Mouse (Mus musculus) hindbrain, postnatal 0 days (tissue): ENCODE results near the gene Gm5039. TPM values are rescaled to one million over a fixed set of nuclear protein-coding genes. Genes with fewer than 3 reads are reported as not detected.
"Not testable (repeated sequence)": the region's sequence is repeated elsewhere in the genome, so short reads cannot be mapped to it uniquely, and the experiment has no call there.

ENCODE experiments used
- ATAC-seq: fragments of 200-750 bp; cut with Nextera tagmentation; 2 replicates; pipeline ENCODE4 v1.8.0; 2017; ENCODE audit warnings: mild to moderate bottlenecking, moderate TSS enrichment, moderate library complexity
- DNase-seq: peaks from one replicate; pipeline ENCODE4 v3.0.0-alpha.2; 2015; ENCODE audit warnings: low spot score
- H3K27ac ChIP-seq: fragments of 300-500 bp; sonication (generic); 2 replicates; pipeline ENCODE4 v1.5.1; 2014; ENCODE audit warnings: mild to moderate bottlenecking
- H3K27me3 ChIP-seq: fragments of 300-500 bp; sonication (generic); 2 replicates; pipeline ENCODE4 v1.6.1; 2014; ENCODE audit warnings: low read length, mixed read lengths; ENCODE audit not compliant: insufficient read depth
- H3K36me3 ChIP-seq: fragments of 300-500 bp; sonication (generic); 2 replicates; pipeline ENCODE4 v1.6.1; 2014; ENCODE audit warnings: low read length, mixed read lengths; ENCODE audit not compliant: insufficient read depth
- H3K4me1 ChIP-seq: fragments of 300-500 bp; sonication (generic); 2 replicates; pipeline ENCODE4 v1.6.1; 2014; ENCODE audit warnings: antibody characterized with exemption, low read length, mixed read lengths; ENCODE audit not compliant: insufficient read depth
- H3K4me2 ChIP-seq: fragments of 300-500 bp; sonication (generic); 2 replicates; pipeline ENCODE4 v1.6.1; 2014; ENCODE audit warnings: low read depth, mild to moderate bottlenecking, low read length, moderate library complexity, mixed read lengths
- H3K4me3 ChIP-seq: fragments of 300-500 bp; sonication (generic); 2 replicates; pipeline ENCODE4 v1.5.1; 2014; ENCODE audit warnings: low read length
- H3K9ac ChIP-seq: fragments of 300-500 bp; sonication (generic); replicated peaks from 2 replicates; pipeline ENCODE4 v1.6.1; 2014; ENCODE audit warnings: mild to moderate bottlenecking, low read length, moderate library complexity, mixed read lengths
- H3K9me3 ChIP-seq: fragments of 300-500 bp; sonication (generic); 2 replicates; pipeline ENCODE4 v1.6.1; 2016; ENCODE audit warnings: low read length, mixed read lengths
- CTCF ChIP-seq: IDR thresholded peaks from 2 replicates; pipeline ENCODE4 v1.5.1; 2016; ENCODE audit warnings: antibody characterized with exemption, control low read depth, low read depth
- WGBS: fragments of 180-500 bp; shearing (Covaris S2); extraction: QIAGEN DNeasy Blood & Tissue Kit; methylation state at CpG from one replicate; pipeline ENCODE4 v1.1.7; 2014; 5-methylcytosine and 5-hydroxymethylcytosine counted together
- polyA plus RNA-seq: library from polyadenylated mRNA; unstranded; fragments of >200 nt; fragmentation: Nextera tagmentation; extraction: Ambion mirVana; gene quantifications from 2 replicates; pipeline ENCODE4 v1.2.1, GENCODE M21; 2015
- total RNA-seq: library from RNA; depleted of rRNA; stranded (reverse); fragments of >200 nt; gene quantifications from 2 replicates; pipeline ENCODE4 v1.2.3, GENCODE M21; 2014

Gm5039 gene
- total and polyA plus RNA-seq, 2 experiments from 2014 or later: not detected

DNA sequence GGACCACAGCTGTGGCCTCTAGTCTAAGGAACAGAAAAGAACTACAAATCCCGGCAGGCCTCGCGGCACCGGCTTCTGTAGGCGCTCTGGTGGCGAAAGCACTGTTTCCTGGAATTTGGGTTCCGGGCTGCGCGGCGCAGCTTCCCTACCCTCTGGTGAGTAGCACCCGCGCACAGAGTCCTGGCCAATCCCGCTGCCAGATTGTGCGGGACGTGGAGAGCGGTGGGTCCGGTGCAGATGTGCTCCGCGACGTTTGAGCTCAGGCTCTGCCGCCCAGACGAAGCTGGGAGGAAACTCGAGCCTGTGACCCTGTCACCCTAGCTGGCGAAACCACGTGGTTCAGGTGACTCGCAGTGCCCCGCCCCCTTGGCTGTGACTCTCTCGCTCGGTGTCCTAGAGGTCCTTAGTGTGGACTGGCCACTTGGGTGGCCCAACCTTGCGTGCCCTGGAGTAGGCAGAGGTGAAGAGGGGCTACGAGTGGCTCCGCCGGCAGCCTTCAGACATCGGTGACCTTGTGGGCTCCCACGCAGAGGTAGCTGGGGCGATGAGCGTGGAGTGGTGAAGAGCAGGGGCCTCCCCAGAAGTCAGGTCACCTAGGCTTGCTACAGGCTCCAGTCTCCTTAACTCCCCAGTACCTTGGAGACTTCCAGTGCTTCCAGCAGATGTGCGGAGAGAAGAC lies 36.8 kb upstream of the Gm5039 start, which contains the start of gene Adck1:
Adck1 (plus strand) TSS at position 114 of the 679 bp plus-strand sequence.
- 0 out of 2 replicates have a peak, but pooled peaks have one; percentile 8 for TF ChIP-seq CTCF
- WGBS: under 1% methylated on average over 38 of the region's 38 CpGs
- Histone ChIP-seq H3K9me3 (no peaks in the 10 kb centered on the region), H3K4me2 (peak within 1 kb of the TSS; percentile 95), H3K27me3 (no peaks in the 10 kb centered on the region), H3K36me3 (no peaks in the 10 kb centered on the region), H3K27ac (peak within 1 kb of the TSS; percentile 80), H3K4me3 (peak within 1 kb of the TSS; percentile 77), H3K9ac (peak within 1 kb of the TSS; percentile 65), H3K4me1 (0 out of 2 replicates have a peak, but pooled peaks cover 4% of the 10 kb centered on the region)
- ATAC-seq (peak; percentile 98), DNase-seq (peak; percentile 94)

DNA sequence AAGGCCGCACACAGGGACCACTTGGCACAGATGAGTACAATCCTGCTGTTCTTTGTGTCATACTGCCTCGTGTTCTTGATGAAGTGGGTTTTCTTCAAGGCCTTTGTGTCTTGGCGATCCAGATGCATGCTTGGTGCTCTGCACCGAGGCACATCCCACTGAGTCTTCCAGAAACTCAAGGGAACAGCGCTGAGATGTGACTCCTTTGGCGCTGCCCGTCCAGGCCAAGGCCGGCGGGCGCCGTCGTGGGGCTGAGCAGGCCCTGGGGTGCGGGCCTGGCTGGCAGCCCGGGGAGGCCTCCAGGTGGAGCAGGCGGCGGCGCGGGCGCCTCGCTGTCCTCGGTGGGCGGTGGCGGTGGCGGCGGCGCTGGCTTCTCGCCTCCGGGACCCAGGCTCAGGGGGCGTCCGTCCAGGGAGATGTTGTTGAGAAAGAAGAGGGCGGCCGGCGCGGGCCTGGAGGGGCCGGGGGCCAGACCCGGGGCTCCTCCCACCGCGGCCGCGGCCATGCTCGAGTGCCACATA lies 30.4 kb upstream of the Gm5039 start:
- Histone ChIP-seq H3K27ac (no peak overlapping the region), H3K36me3 (no peaks in the 10 kb centered on the region), H3K27me3 (no peaks in the 10 kb centered on the region), H3K4me1 (no peaks in the 10 kb centered on the region), H3K4me2 (peak overlapping the region; percentile 53), H3K4me3 (peak overlapping the region; percentile 30), H3K9ac (no peak overlapping the region), H3K9me3 (no peaks in the 10 kb centered on the region)
- TF ChIP-seq CTCF: no peak
- 21% methylated on average over 40 of the region's 41 CpGs for WGBS
- ATAC-seq (peak; percentile 51; the same call in 1 of the 2 replicates), DNase-seq (no peak)

DNA sequence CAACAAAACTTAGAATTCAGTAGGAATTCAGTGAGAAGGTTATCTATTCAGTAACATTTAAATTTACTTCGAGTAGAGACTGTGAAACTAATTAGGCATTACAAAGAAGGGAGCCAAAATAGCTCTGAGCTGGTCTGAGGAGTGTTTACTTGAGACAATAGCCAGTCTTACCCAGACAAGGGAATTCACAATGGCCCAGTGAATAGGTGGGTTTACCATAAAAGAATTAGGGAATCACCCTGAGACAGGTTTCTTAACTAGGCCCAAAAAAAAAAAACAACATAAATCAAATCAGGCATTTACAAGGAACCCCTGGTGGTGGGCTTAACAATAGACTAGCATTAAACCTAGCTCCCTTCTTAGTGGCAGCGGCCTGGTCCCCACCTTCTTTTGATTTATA lies 17.5 kb upstream of the Gm5039 start:
- not testable (repeated sequence) for H3K36me3 ChIP-seq, H3K9me3 ChIP-seq, H3K4me3 ChIP-seq, H3K4me1 ChIP-seq, DNase-seq, H3K4me2 ChIP-seq, ATAC-seq, H3K27me3 ChIP-seq, H3K27ac ChIP-seq, H3K9ac ChIP-seq
- WGBS: 26% methylated on average over 2 of the region's 2 CpGs

DNA sequence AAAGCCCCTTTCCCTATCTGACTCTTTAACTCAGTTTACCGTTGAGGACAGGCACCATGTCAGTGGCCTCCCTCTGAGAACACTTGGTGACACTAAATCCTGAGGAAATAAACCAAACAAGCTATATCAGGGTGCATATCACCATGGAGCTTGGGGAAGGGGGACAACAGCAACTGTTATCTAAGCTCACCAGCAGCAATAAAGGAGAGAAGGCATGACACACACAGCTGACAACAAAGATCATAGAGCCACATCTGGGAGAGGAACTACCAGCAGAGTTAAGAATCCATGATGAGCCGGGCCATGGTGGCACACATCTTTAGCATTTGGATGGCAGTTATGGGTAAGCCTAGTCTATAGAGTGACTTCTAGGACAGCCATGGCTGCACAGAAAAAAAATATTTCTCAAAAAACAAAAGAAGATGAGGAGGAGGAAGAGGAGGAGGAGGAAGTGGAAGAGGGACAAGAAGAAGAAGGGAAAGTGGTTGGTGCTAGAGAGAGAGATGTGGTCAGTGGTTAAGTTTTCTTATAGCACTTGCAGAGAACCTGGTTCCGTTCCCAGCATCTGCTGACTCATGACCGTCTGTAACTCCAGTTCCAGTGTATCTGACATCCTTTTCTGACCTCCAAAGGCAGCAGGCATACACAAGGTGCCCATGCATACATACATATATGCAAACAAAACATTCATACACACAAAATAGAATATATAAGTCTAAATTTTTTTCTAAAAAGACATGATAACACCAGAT lies 13.0 kb upstream of the Gm5039 start:
- ATAC-seq, H3K9me3 ChIP-seq, H3K4me2 ChIP-seq, H3K27me3 ChIP-seq, H3K4me1 ChIP-seq, H3K4me3 ChIP-seq, H3K36me3 ChIP-seq, H3K27ac ChIP-seq, DNase-seq, H3K9ac ChIP-seq: not testable (repeated sequence)
- 79% methylated on average over 4 of the region's 4 CpGs for WGBS

DNA sequence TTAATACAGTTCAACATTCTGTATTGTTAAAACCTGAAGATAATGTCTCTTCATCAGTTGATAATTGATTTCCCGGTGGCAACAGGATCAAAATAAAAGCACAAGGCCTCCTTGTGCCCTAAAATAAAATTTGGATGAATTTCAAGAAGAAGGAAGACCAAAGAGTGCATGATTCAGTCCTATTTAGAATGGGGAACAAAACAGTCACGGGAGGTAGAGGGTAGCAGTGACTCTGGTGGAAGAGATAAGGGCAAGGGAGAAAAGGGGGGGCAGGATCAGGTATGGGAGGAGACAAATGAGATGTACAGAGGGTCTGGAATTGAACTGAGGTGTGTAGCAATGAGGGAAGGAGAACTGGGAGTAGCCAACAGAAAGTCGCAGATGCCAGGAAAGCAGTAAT lies 9.3 kb downstream of the Gm5039 start:
- no peaks in the 10 kb centered on the region for H3K27me3 ChIP-seq
- H3K4me1 ChIP-seq: no peaks in the 10 kb centered on the region
- no peak for TF ChIP-seq CTCF
- H3K4me3 ChIP-seq: no peak overlapping the region
- H3K27ac ChIP-seq: no peak overlapping the region
- no peaks in the 10 kb centered on the region for H3K36me3 ChIP-seq
- H3K9me3 ChIP-seq: no peaks in the 10 kb centered on the region
- ATAC-seq (no peak), DNase-seq (no peak)
- no peak overlapping the region for H3K9ac ChIP-seq
- no peak overlapping the region for H3K4me2 ChIP-seq
- WGBS: 75% methylated on average over 3 of the region's 3 CpGs

DNA sequence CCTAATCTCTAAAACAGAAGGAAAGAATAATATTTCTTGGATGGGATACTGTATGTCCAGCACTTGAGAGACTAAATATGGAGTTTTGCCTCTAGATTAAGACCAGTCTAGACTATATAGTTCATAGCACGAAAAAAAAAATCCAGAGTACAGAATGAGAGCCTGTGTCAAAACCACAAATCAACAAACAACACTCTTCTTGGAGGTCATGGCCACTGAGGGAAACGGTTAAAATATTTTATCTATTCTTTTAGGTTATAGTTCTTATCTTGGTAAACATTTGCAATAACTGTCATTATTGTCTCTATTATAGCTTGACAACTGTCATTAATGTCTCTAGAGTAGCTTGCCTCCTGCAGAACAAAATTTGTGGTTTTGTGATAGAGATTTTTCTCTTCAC lies 26.7 kb downstream of the Gm5039 start:
- H3K4me1 ChIP-seq, H3K9ac ChIP-seq, DNase-seq, H3K27ac ChIP-seq, H3K27me3 ChIP-seq, H3K36me3 ChIP-seq, H3K9me3 ChIP-seq, H3K4me2 ChIP-seq, H3K4me3 ChIP-seq, ATAC-seq: not testable (repeated sequence)
- WGBS: 70% methylated on average over 2 of the region's 2 CpGs

DNA sequence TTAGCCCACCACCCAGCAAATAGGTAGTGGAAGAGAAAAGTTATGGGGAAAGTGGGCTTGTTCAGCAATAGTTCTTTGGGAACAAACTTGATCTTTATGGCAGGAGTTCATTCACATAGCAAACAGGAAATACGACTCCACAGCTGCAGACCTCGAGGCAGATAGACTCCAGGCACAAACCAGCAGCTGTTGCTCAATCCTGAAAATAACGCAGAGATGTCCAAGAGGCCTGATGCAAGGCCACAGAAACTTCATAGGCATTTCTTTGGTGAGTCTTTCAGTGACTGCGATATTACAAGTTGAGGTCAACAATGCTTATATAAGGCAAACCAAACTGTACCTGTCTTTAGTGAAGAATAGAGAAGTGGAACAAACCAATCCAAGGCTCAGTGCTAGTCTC lies 30.7 kb downstream of the Gm5039 start:
- WGBS: 74% methylated on average over 4 of the region's 4 CpGs
- ATAC-seq, H3K27ac ChIP-seq: not testable (repeated sequence)

DNA sequence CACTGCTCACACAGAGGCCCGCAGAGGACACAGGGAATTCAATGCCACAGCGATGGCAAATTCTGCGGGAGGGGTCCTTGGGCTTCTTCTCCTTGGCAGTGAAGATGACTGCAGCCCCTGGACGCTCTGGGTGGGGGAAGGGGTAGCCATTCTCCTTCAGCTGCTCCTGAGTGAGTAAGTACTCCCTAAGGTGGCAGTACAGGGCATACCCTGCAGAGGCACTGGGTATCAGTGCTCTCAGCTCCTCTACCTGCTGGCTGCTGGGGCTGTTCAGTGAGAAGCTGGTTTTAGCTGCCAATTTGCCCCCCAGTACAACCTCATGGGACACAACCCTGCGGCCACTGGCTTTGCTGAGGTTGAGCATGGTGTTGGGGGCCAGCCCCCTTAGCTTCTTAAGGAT lies 38.6 kb downstream of the Gm5039 start:
- H3K27me3 ChIP-seq, H3K36me3 ChIP-seq, H3K9me3 ChIP-seq, DNase-seq, H3K4me3 ChIP-seq, H3K4me1 ChIP-seq, H3K27ac ChIP-seq, H3K4me2 ChIP-seq, ATAC-seq, H3K9ac ChIP-seq: not testable (repeated sequence)
- WGBS: 92% methylated on average over 4 of the region's 5 CpGs

More for the DNA sequence above, 30.7 kb downstream of the Gm5039 start:
- not testable (repeated sequence) for H3K4me1 ChIP-seq, H3K36me3 ChIP-seq, DNase-seq, H3K27me3 ChIP-seq, H3K4me2 ChIP-seq, H3K9ac ChIP-seq, H3K4me3 ChIP-seq, H3K9me3 ChIP-seq

DNA sequence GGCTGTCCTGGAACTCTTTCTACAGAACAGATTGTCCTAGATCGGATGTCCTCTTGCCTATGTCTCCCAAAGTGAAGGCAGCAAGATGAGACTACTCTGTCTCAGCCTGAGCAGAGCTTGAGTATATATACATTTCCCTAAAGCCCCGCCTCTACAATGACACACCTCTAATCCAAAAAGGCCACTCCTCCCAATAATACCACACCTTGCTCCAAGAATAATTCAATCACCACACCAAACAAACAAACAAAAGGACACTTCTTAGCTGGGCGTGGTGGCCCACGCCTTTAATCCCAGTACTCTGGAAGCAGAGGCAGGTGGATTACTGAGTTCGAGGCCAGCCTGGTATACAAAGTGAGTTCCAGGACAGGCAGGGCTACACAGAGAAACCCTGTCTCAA lies 49.4 kb downstream of the Gm5039 start, which contains the start of gene Gm5662:
Gm5662 (minus strand) TSS at position 101 of the 400 bp plus-strand sequence.
- not testable (repeated sequence) for H3K4me2 ChIP-seq, H3K9ac ChIP-seq, H3K27ac ChIP-seq, H3K36me3 ChIP-seq, H3K4me3 ChIP-seq, ATAC-seq, H3K27me3 ChIP-seq, H3K9me3 ChIP-seq, DNase-seq, H3K4me1 ChIP-seq
- WGBS: 88% methylated on average over 5 of the region's 5 CpGs
